In the genomic region with DNA sequence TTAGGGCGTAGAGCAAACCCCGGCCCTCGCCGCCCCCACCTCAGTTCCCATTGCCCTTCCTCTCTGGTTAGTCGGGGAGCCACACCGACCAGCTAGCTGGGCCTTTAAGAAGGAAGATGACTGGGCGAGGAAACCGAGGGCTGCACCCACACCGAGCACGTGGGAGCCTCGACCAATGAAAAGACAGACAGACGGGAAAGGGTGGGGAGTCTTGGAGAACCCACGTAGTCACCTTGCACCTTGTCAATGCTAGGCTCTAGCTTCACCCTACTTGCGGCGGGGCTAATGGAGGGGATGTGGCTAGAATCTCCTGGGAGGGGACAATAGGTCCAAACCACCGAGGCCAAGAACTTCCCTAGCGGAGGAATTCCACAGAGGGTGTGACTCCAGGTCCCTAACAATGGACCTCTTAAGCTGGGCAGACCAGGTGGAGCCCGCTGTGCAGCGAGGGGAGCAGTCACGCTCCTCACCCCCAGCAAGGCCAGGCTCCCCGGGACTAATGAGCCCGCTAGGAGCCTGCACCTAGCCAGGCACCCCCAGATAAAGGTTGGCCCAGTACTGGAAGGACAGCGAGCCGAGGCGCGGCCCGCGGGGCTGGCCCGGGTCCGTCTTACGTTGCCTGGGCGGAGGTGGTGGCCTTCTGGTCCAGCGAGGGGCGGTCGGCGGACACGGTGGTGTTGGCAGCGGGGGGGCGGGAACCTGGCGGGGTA, we compare ENCODE assay signal across 8 mouse cellular contexts. TPM values are rescaled to one million over a fixed set of nuclear protein-coding genes. Genes with fewer than 3 reads are reported as not detected.
DNase-seq lines count a peak whose midpoint lies in the region; ATAC-seq and TF ChIP-seq lines count a peak whose summit lies in the region.

No protein-coding gene starts in this region.

- TF ChIP-seq POLR2A in bone marrow macrophage, adult 2 months (IDR thresholded peaks at IDR 0.05; ENCODE audit: borderline replicate concordance, low read depth, low read length): no peak
- TF ChIP-seq POLR2A in embryonic fibroblast, embryonic 13.5 days (IDR thresholded peaks at IDR 0.05; ENCODE audit: low read depth, low read length): peak; percentile 85

- peak; percentile 74 for ATAC-seq in limb, embryonic 13.5 days (ENCODE audit: low FRiP score, low read depth)
- ATAC-seq in midbrain, embryonic 15.5 days (replicated peaks): peak; percentile 69

- peak overlapping the region; percentile 98 for H3K4me2 ChIP-seq in limb, embryonic 13.5 days (replicated peaks)
- peak overlapping the region; percentile 92 for H3K4me2 ChIP-seq in midbrain, embryonic 15.5 days

- peak; percentile 83 to 85 for DNase-seq in B cell, adult 2 months
- peak; percentile 94 for DNase-seq in heart, adult 8-10 months (ENCODE audit: low spot score)
- DNase-seq in kidney, adult 9 months: peak; percentile 95
- DNase-seq in spleen, postnatal 14 days (ENCODE audit: low spot score in 2 of 2): peak; percentile 72 to 73

- under 1% methylated on average over 39 of the region's 40 CpGs for WGBS in limb, embryonic 13.5 days
- under 1% methylated on average over 40 of the region's 40 CpGs for WGBS in midbrain, embryonic 15.5 days

- H3K36me3 ChIP-seq in limb, embryonic 13.5 days: peaks cover 28% of the 10 kb centered on the region
- H3K36me3 ChIP-seq in midbrain, embryonic 15.5 days (replicated peaks): peaks cover 28% of the 10 kb centered on the region

- peaks cover 33% of the 10 kb centered on the region for H3K27me3 ChIP-seq in limb, embryonic 13.5 days
- H3K27me3 ChIP-seq in midbrain, embryonic 15.5 days (replicated peaks): 0 out of 2 replicates have a peak, but pooled peaks cover 2% of the 10 kb centered on the region

- no peak overlapping the region for H3K27ac ChIP-seq in bone marrow macrophage, adult 2 months (ENCODE audit: insufficient read depth, low read depth, low read length)
- 0 out of 2 replicates have a peak overlapping the region, but pooled peaks have one; percentile 15 for H3K27ac ChIP-seq in embryonic fibroblast, embryonic 13.5 days (ENCODE audit: insufficient read depth, low read length)
- H3K27ac ChIP-seq in limb, embryonic 13.5 days: peak overlapping the region; percentile 88
- H3K27ac ChIP-seq in midbrain, embryonic 15.5 days: peak overlapping the region; percentile 86

- peak overlapping the region; percentile 74 for H3K9ac ChIP-seq in limb, embryonic 13.5 days
- peak overlapping the region; percentile 75 for H3K9ac ChIP-seq in midbrain, embryonic 15.5 days

- TF ChIP-seq CTCF in bone marrow macrophage, adult 2 months (IDR thresholded peaks at IDR 0.05; ENCODE audit: low read depth, low read length): no peak
- TF ChIP-seq CTCF in embryonic fibroblast, embryonic 13.5 days (IDR thresholded peaks at IDR 0.05; ENCODE audit: borderline replicate concordance, insufficient read depth, low read length): no peak

- H3K4me3 ChIP-seq in bone marrow macrophage, adult 2 months (ENCODE audit: insufficient read depth, low read length): peak overlapping the region; percentile 74
- peak overlapping the region; percentile 47 for H3K4me3 ChIP-seq in embryonic fibroblast, embryonic 13.5 days (ENCODE audit: insufficient read depth, low read length)
- H3K4me3 ChIP-seq in limb, embryonic 13.5 days: peak overlapping the region; percentile 59
- peak overlapping the region; percentile 56 for H3K4me3 ChIP-seq in midbrain, embryonic 15.5 days

- H3K9me3 ChIP-seq in limb, embryonic 13.5 days: no peaks in the 10 kb centered on the region
- H3K9me3 ChIP-seq in midbrain, embryonic 15.5 days: no peaks in the 10 kb centered on the region

- H3K4me1 ChIP-seq in bone marrow macrophage, adult 2 months (ENCODE audit: control insufficient read depth, insufficient read depth, low read length): peaks cover 14% of the 10 kb centered on the region
- no peaks in the 10 kb centered on the region for H3K4me1 ChIP-seq in embryonic fibroblast, embryonic 13.5 days (ENCODE audit: control insufficient read depth, insufficient read depth, low read length)
- peaks cover 50% of the 10 kb centered on the region for H3K4me1 ChIP-seq in limb, embryonic 13.5 days
- peaks cover 38% of the 10 kb centered on the region for H3K4me1 ChIP-seq in midbrain, embryonic 15.5 days

RNA-seq across cellular contexts. Expression of gene Rusc1, which starts 3.1 kb away (rescaled TPM):
- 22.0 and 28.2 TPM in 2 replicates for polyA plus RNA-seq in bone marrow macrophage, adult 2 months (2012; ENCODE audit: insufficient read depth, insufficient read length, missing spikeins)
- 15.4 and 17.8 TPM in 2 replicates for polyA plus RNA-seq in embryonic fibroblast, embryonic 13.5 days (2011; ENCODE audit: insufficient read length, low read depth, missing spikeins)
- total RNA-seq in heart, adult 8-10 months (2022): 10 to 100 TPM; 24.4 to 29.1 (median 28.5) TPM
- polyA plus RNA-seq in limb, embryonic 13.5 days (2015; fragmentation: Nextera tagmentation; extraction: Ambion mirVana): 30.9 and 32.7 TPM in 2 replicates
- polyA plus RNA-seq in midbrain, embryonic 15.5 days (2015; fragmentation: Nextera tagmentation; extraction: Ambion mirVana): 111 and 113 TPM in 2 replicates

RNA-seq across cellular contexts. Expression of gene Gm43738, which starts 10.9 kb away (rescaled TPM):
- polyA plus RNA-seq in bone marrow macrophage, adult 2 months (2012; ENCODE audit: insufficient read depth, insufficient read length, missing spikeins): not detected in 2 replicates
- polyA plus RNA-seq in embryonic fibroblast, embryonic 13.5 days (2011; ENCODE audit: insufficient read length, low read depth, missing spikeins): not detected in 2 replicates
- total RNA-seq in heart, adult 8-10 months (2022): not detected
- polyA plus RNA-seq in limb, embryonic 13.5 days (2015; fragmentation: Nextera tagmentation; extraction: Ambion mirVana): not detected in 2 replicates
- polyA plus RNA-seq in midbrain, embryonic 15.5 days (2015; fragmentation: Nextera tagmentation; extraction: Ambion mirVana): 0.11 TPM in 1 of 2 replicates, not detected in the other

RNA-seq across cellular contexts. Expression of gene Fdps, which starts 11.7 kb away (rescaled TPM):
- polyA plus RNA-seq in bone marrow macrophage, adult 2 months (2012; ENCODE audit: insufficient read depth, insufficient read length, missing spikeins): 37.5 and 42.2 TPM in 2 replicates
- polyA plus RNA-seq in embryonic fibroblast, embryonic 13.5 days (2011; ENCODE audit: insufficient read length, low read depth, missing spikeins): 145 and 176 TPM in 2 replicates
- 10 to 100 TPM; 20.8 to 23.2 (median 22.3) TPM for total RNA-seq in heart, adult 8-10 months (2022)
- 194 and 207 TPM in 2 replicates for polyA plus RNA-seq in limb, embryonic 13.5 days (2015; fragmentation: Nextera tagmentation; extraction: Ambion mirVana)
- 461 and 488 TPM in 2 replicates for polyA plus RNA-seq in midbrain, embryonic 15.5 days (2015; fragmentation: Nextera tagmentation; extraction: Ambion mirVana)

RNA-seq across cellular contexts. Expression of gene Pklr, which starts 45.9 kb away (rescaled TPM):
- polyA plus RNA-seq in bone marrow macrophage, adult 2 months (2012; ENCODE audit: insufficient read depth, insufficient read length, missing spikeins): not detected in 2 replicates
- polyA plus RNA-seq in embryonic fibroblast, embryonic 13.5 days (2011; ENCODE audit: insufficient read length, low read depth, missing spikeins): not detected in 2 replicates
- total RNA-seq in heart, adult 8-10 months (2022): not detected
- polyA plus RNA-seq in limb, embryonic 13.5 days (2015; fragmentation: Nextera tagmentation; extraction: Ambion mirVana): 0.33 and 0.68 TPM in 2 replicates
- 0.05 and 0.14 TPM in 2 replicates for polyA plus RNA-seq in midbrain, embryonic 15.5 days (2015; fragmentation: Nextera tagmentation; extraction: Ambion mirVana)
